Mouse (Mus musculus) liver, embryonic 12.5 days (tissue): Measurements from ENCODE around the gene Spdye4c. TPM values are rescaled to one million over a fixed set of nuclear protein-coding genes. Genes with fewer than 3 reads are reported as not detected.
A peak's percentile ranks its signal among the peaks of the same experiment; 100 is the strongest.

Experiments
- ATAC-seq: fragments of 200-750 bp; cut with Nextera tagmentation; 2 replicates; pipeline ENCODE4 v1.8.0; 2017; ENCODE audit warnings: moderate number of reproducible peaks, mild to moderate bottlenecking, moderate library complexity
- H3K27ac ChIP-seq: fragments of 300-500 bp; sonication (generic); 2 replicates; pipeline ENCODE4 v1.5.1; 2016; ENCODE audit warnings: mild to moderate bottlenecking
- H3K27me3 ChIP-seq: fragments of 300-500 bp; sonication (generic); replicated peaks from 2 replicates; pipeline ENCODE4 v1.6.1; 2016; ENCODE audit warnings: mild to moderate bottlenecking, moderate library complexity
- H3K36me3 ChIP-seq: fragments of 300-500 bp; sonication (generic); 2 replicates; pipeline ENCODE4 v1.6.1; 2016; ENCODE audit warnings: mild to moderate bottlenecking, moderate library complexity
- H3K4me1 ChIP-seq: fragments of 300-500 bp; sonication (generic); 2 replicates; pipeline ENCODE4 v1.6.1; 2016
- H3K4me2 ChIP-seq: fragments of 300-500 bp; sonication (generic); 2 replicates; pipeline ENCODE4 v1.6.1; 2016; ENCODE audit warnings: mild to moderate bottlenecking, moderate library complexity
- H3K4me3 ChIP-seq: fragments of 300-500 bp; sonication (generic); 2 replicates; pipeline ENCODE4 v1.5.1; 2016; ENCODE audit warnings: mild to moderate bottlenecking, moderate library complexity
- H3K9ac ChIP-seq: fragments of 300-500 bp; sonication (generic); 2 replicates; pipeline ENCODE4 v1.6.1; 2016; ENCODE audit warnings: mild to moderate bottlenecking, moderate library complexity
- H3K9me3 ChIP-seq: fragments of 300-500 bp; sonication (generic); replicated peaks from 2 replicates; pipeline ENCODE4 v1.6.1; 2016; ENCODE audit warnings: mild to moderate bottlenecking, moderate library complexity
- WGBS: fragments of 180-500 bp; shearing (Covaris S2); methylation state at CpG from one replicate; pipeline ENCODE4 v1.1.7; 2016; ENCODE audit not compliant: insufficient replicate concordance; 5-methylcytosine and 5-hydroxymethylcytosine counted together
- polyA plus RNA-seq: library from polyadenylated mRNA; unstranded; fragments of >200 nt; fragmentation: Nextera tagmentation; extraction: Ambion mirVana; gene quantifications from 2 replicates; pipeline ENCODE4 v1.2.1, GENCODE M21; 2016

Spdye4c gene
- not detected in 2 replicates for polyA plus RNA-seq

DNA sequence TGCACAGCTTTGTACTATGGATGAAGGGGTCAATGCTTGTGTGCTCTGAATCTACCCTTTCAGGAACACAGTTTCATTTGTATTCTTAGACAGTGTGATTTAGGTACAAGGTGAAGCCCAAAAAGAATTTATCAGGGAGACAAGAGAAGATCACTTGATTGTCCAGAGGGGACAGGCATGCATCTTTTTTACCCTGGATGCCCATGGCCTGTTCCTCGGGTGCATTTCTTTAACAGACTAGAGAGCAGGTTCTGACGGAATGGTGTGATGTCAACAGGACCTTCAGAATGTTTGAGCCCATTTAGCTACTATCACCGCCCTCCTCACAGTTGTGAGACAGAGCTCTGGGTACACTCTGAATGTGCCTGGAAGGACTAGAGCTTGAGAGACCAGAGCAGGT lies at the start of gene Spdye4c:
Gene Spdye4c, plus strand, starts transcription at position 301 of the 400 bp plus-strand sequence.
- 82% methylated on average over 3 of the region's 3 CpGs for WGBS

DNA sequence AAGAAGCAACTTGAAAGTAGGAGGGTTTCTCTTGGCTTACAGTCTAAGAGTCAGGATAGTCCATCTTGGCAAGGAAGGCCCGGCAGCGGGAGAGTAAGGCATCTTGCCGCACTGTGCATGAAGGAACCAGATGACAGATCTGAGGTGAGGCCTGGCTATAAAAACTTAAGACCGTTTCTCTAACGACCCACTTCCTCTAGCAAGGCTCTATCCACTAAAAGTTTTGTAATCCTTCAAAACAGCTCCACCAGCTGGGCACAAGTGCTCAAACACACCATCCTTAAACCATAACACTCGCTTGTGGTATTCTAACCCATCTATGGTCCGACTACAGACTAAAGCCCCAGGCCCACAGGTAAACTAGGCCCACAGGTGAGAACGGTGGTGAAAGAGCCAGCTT lies 47.5 kb upstream of the Spdye4c start:
- H3K27ac ChIP-seq = no peak overlapping the region
- H3K4me2 ChIP-seq = no peak overlapping the region
- H3K9me3 ChIP-seq = no peaks in the 10 kb centered on the region
- 0 out of 2 replicates have a peak, but pooled peaks cover 7% of the 10 kb centered on the region for H3K4me1 ChIP-seq
- no peaks in the 10 kb centered on the region for H3K27me3 ChIP-seq
- 58% methylated on average over 8 of the region's 8 CpGs for WGBS
- no peaks in the 10 kb centered on the region for H3K36me3 ChIP-seq
- ATAC-seq = no peak
- H3K9ac ChIP-seq = no peak overlapping the region
- H3K4me3 ChIP-seq = no peak overlapping the region

More for the DNA sequence above, at the start of gene Spdye4c:
- Histone ChIP-seq H3K4me2 (no peak within 1 kb of the TSS), H3K9ac (no peak within 1 kb of the TSS), H3K4me3 (no peak within 1 kb of the TSS), H3K27me3 (no peaks in the 10 kb centered on the region), H3K27ac (no peak within 1 kb of the TSS), H3K9me3 (no peaks in the 10 kb centered on the region), H3K36me3 (no peaks in the 10 kb centered on the region), H3K4me1 (no peaks in the 10 kb centered on the region)
- no peak for ATAC-seq

DNA sequence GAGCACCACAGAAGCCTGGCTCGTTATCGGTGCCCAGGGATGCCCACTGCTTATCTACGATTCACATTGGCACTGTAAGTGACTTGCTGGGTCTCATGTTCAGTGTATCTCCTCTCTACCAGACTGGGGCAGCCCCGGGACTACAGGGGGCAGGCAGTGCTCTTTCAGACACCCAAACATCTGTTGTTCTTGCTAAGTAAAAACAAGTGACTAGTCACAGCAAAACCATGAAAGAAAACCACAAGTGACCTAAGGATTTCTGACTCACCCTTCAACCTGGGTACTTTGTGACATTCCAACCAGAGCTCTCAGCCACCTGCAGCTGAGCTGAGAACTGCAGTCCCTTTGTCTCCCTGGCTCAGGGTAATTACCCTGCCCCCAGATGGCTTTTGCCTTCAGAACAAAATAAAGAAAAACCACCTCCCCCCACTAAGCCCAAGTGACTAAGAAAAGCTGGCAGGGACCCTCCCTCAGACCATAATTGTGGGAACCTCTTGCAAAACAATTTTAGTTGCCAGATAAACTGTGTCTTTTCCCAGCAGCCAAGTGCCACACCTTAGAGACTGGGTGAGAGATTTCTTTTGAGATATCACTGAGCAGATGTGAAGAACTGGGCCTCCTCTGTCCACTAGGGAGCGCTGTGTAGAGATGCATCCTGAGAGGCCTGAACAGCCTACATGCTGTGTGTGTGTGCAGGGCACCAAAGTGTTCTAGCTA lies 46.4 kb upstream of the Spdye4c start:
- no peak overlapping the region for H3K4me2 ChIP-seq
- WGBS = 51% methylated on average over 5 of the region's 5 CpGs
- no peak overlapping the region for H3K9ac ChIP-seq
- H3K4me3 ChIP-seq = no peak overlapping the region
- H3K27ac ChIP-seq = no peak overlapping the region
- no peaks in the 10 kb centered on the region for H3K27me3 ChIP-seq
- H3K4me1 ChIP-seq = 0 out of 2 replicates have a peak, but pooled peaks cover 7% of the 10 kb centered on the region
- H3K36me3 ChIP-seq = no peaks in the 10 kb centered on the region
- peak; percentile 32; the same call in 1 of the 2 replicates for ATAC-seq
- no peaks in the 10 kb centered on the region for H3K9me3 ChIP-seq

DNA sequence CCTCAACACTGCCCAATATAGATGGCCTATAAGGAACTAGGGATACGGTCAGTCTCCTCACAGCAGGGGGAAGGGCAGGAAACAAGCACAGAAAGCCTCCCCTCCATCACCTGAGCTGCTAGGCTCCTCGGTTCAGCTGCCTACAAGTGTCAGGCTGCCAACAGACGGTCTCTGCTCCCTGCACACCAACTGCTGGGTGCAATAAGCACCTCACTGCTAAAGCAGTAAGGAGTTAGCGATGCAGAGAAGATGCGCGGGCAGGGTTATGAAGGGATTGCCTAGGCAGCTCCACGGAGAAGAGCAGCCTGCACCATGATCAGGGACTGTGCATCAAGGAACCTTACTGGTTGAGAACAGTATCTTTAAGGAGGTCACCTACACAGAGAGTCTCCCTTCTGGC lies 45.6 kb upstream of the Spdye4c start:
- Histone ChIP-seq H3K4me3 (no peak overlapping the region), H3K4me2 (no peak overlapping the region), H3K9ac (no peak overlapping the region), H3K36me3 (no peaks in the 10 kb centered on the region), H3K4me1 (0 out of 2 replicates have a peak, but pooled peaks cover 7% of the 10 kb centered on the region), H3K27ac (no peak overlapping the region), H3K9me3 (no peaks in the 10 kb centered on the region), H3K27me3 (no peaks in the 10 kb centered on the region)
- WGBS = 74% methylated on average over 7 of the region's 7 CpGs
- ATAC-seq = no peak

DNA sequence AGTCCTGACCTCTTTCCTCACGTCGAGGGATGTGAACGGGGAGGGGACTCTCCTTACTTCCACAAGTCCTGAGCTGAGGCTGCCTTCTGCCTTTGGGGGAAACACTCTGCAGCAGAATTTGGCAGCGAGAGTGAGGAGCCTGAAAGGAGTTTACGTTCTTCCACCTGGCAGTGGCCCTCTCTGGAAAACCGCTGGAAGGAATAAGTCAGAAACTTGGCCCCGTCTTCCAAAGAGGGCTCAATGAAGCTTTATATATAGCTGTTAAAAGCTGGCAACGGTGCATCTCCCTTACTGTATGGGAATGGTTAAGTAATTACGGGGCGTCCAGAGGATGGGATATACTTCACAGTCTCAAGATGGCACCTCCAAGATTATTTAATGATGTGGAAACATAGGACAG lies 43.9 kb upstream of the Spdye4c start:
- Histone ChIP-seq H3K9me3 (no peaks in the 10 kb centered on the region), H3K4me3 (no peak overlapping the region), H3K36me3 (no peaks in the 10 kb centered on the region), H3K27ac (no peak overlapping the region), H3K27me3 (no peaks in the 10 kb centered on the region), H3K4me2 (no peak overlapping the region), H3K9ac (no peak overlapping the region), H3K4me1 (0 out of 2 replicates have a peak, but pooled peaks cover 7% of the 10 kb centered on the region)
- no peak for ATAC-seq
- 76% methylated on average over 10 of the region's 10 CpGs for WGBS

DNA sequence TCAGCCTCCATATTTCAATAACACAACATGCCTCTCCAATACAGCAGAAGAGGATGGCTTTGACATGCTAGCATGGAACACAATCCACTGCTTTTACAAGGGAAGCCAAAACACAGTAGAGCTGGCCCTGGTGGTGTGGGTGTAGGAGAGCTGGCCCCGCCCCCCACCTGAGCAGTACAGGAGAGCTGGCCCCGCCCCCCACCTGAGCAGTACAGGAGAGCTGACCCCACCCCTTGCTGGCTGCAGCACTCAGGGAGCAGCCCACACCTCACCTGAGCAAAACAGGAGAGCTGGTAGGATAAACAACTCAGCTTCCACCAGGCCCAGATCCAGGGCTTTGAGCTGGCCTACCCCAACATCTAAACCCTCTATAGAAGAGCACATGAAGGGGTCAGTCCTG lies 42.7 kb upstream of the Spdye4c start:
- no peak overlapping the region for H3K9ac ChIP-seq
- ATAC-seq = no peak

DNA sequence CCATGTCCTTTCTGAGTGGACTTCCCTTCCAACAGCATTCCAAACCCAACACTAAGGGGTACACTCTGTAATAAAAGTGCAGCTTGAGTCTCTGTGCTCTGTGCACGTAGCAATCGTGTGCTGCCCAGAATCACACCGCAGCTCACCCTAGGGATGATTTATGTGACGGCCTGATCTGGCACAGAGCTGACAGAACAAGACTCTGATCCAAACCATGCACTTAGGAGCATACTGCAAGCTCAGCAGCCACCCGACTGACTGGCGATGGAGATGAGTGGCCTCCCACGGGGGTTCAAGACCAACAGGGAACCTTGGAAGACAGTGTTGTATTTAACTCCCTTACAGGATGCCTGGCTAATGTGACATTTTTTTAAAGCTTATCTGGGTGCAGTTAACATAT lies 41.4 kb upstream of the Spdye4c start:
- no peak overlapping the region for H3K27ac ChIP-seq
- H3K4me3 ChIP-seq = no peak overlapping the region
- no peaks in the 10 kb centered on the region for H3K36me3 ChIP-seq
- ATAC-seq = no peak
- H3K27me3 ChIP-seq = no peaks in the 10 kb centered on the region
- no peak overlapping the region for H3K9ac ChIP-seq
- no peaks in the 10 kb centered on the region for H3K9me3 ChIP-seq
- no peak overlapping the region for H3K4me2 ChIP-seq
- WGBS = 53% methylated on average over 7 of the region's 7 CpGs
- 0 out of 2 replicates have a peak, but pooled peaks cover 3% of the 10 kb centered on the region for H3K4me1 ChIP-seq

More for the DNA sequence above, 42.7 kb upstream of the Spdye4c start:
- Histone ChIP-seq H3K27me3 (no peaks in the 10 kb centered on the region), H3K4me2 (no peak overlapping the region), H3K9me3 (no peaks in the 10 kb centered on the region), H3K4me1 (0 out of 2 replicates have a peak, but pooled peaks cover 7% of the 10 kb centered on the region), H3K27ac (no peak overlapping the region), H3K36me3 (no peaks in the 10 kb centered on the region), H3K4me3 (no peak overlapping the region)
- 35% methylated on average over 2 of the region's 2 CpGs for WGBS

DNA sequence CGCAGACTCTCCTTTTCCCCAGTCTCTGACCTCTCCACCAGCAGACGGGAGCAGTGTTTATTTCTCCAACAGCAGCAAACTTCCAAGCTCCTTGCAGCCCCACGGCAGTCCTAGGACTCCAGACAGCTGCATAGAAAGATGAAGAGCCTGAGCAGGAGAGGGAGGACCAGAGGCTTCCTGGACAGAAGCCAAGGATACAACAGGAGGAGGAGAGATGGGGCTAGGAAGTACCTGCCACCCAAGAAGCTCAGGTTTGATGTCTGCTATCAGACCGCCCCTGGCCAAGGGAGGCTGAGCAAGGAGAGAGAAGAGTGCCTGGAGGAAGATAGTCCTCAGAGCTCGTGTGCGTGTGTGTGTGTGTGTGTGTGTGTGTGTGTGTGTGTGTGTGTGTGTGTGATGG lies 41.0 kb upstream of the Spdye4c start:
- WGBS = 60% methylated on average over 6 of the region's 6 CpGs
- Histone ChIP-seq H3K4me2 (no peak overlapping the region), H3K4me1 (no peaks in the 10 kb centered on the region), H3K36me3 (no peaks in the 10 kb centered on the region), H3K9ac (no peak overlapping the region), H3K9me3 (no peaks in the 10 kb centered on the region), H3K4me3 (no peak overlapping the region), H3K27ac (no peak overlapping the region), H3K27me3 (no peaks in the 10 kb centered on the region)
- no peak for ATAC-seq

DNA sequence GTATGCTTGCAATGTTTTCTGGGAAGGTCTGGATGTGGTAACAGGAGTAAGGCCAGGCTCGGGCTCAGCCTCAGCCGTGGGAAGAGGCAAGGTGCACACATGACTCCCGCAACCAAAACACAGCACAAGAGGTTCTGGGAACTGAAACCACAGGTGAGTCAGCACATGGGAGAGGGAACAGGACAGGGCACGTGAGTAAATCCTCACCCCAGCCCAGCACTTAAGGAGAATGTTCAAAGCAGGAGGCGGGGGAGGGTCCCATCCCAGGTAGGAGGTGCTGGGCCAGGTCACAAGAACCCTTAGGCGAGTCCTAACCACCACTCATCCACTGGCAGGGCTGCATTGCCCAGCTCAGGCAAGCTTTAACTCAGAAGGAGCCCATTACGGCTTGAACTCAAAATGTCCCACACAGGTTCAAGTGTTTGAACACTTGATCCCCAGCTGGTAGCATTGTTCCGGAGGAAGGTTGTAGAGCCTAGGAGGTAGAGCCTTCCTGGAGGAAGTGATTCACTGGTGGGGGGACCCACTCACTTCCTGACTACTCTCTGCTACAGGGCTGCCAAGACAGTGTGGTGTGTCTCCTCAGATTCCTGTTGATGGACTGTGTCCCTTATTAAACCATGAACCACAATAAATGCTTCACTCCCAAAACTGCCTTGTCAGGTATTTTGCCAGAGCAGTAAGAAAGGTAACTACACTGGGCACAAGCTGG lies 38.8 kb upstream of the Spdye4c start:
- no peak for ATAC-seq
- no peaks in the 10 kb centered on the region for H3K27me3 ChIP-seq
- WGBS = 53% methylated on average over 8 of the region's 8 CpGs

DNA sequence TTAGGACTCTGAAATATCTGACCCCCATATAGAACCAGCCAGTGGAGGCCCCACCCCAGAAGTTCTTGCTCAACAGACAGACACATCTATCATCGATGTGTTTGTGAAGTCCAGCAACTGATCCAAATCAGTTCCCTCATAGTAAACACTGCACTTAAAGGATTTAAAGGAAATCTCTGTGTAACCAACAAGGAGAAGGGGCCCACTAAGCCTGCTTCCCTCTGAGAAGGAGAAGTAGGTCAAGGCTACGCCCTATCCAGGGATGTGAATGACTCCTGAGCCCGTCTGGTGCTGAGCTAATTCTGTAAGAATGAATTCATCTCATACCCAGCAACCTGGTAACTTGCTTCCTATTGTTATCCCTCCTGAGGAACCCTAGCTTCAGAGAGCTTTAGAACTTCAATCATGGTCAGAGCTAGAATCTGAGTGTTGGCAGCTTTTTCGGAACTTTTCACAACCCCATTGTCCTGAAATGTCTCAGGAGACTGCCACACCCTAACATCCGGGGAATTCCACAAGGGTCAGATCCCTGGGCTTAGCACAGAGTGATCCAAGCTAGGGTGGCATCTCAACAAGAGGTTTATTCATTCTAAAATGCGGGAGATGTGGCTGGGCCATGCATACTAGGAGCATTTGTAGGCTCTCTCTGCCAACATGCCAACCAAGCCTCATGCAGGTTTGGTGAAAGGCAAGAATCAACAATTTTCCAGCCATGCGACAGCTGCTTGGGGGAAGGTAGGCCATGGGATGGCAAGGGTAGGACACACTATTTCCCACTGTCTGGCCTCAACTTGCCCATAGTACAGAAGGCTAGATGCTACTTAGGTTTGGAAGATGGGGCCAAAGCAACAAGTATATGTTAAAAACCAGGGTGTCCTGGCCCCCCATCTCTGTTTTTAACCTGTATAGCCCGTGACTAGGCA lies 38.0 kb upstream of the Spdye4c start:
- no peak overlapping the region for H3K4me3 ChIP-seq
- no peak overlapping the region for H3K4me2 ChIP-seq
- no peaks in the 10 kb centered on the region for H3K4me1 ChIP-seq
- H3K36me3 ChIP-seq = no peaks in the 10 kb centered on the region
- H3K27me3 ChIP-seq = no peaks in the 10 kb centered on the region
- H3K9me3 ChIP-seq = no peaks in the 10 kb centered on the region
- no peak overlapping the region for H3K9ac ChIP-seq
- H3K27ac ChIP-seq = no peak overlapping the region
- 64% methylated on average over 8 of the region's 8 CpGs for WGBS
- ATAC-seq = no peak

More for the DNA sequence above, 38.8 kb upstream of the Spdye4c start:
- Histone ChIP-seq H3K27ac (no peak overlapping the region), H3K4me1 (no peaks in the 10 kb centered on the region), H3K9ac (no peak overlapping the region), H3K4me3 (no peak overlapping the region), H3K9me3 (no peaks in the 10 kb centered on the region), H3K4me2 (no peak overlapping the region), H3K36me3 (no peaks in the 10 kb centered on the region)

DNA sequence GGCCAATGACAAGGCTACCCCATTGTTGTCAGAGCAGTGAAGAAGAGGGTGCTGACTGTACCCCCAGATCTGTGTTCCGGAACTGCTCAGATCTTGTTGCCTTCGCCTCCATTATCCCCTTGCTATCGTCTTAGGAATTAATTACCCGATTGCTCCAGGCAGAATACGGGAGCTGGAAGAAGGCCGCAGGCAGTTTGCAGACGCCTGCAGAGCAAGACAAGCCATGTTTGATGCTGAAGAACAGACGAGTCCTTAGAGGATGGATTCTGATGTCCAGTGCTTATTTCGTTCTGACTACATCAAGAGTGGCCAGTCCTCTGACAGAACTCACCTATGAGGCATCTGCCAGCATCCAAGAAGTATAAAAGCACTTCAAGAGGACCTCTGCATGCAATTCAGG lies 35.9 kb upstream of the Spdye4c start:
- Histone ChIP-seq H3K36me3 (no peaks in the 10 kb centered on the region), H3K9me3 (no peaks in the 10 kb centered on the region), H3K27ac (no peak overlapping the region), H3K9ac (no peak overlapping the region), H3K27me3 (no peaks in the 10 kb centered on the region), H3K4me3 (no peak overlapping the region), H3K4me2 (no peak overlapping the region), H3K4me1 (no peaks in the 10 kb centered on the region)
- no peak for ATAC-seq
- WGBS = 81% methylated on average over 9 of the region's 9 CpGs
